Mouse (Mus musculus) heart, embryonic 12.5 days (tissue): Measurements from ENCODE around the gene Rgs8. TPM values are rescaled to one million over a fixed set of nuclear protein-coding genes. Genes with fewer than 3 reads are reported as not detected.
A peak's percentile ranks its signal among the peaks of the same experiment; 100 is the strongest.

Experiments
- ATAC-seq: fragments of 200-750 bp; cut with Nextera tagmentation; 2 replicates; pipeline ENCODE4 v1.8.0; 2017; ENCODE audit warnings: moderate TSS enrichment, moderate library complexity; ENCODE audit not compliant: insufficient number of reproducible peaks, low FRiP score
- H3K27ac ChIP-seq: fragments of 300-500 bp; sonication (generic); 2 replicates; pipeline ENCODE4 v1.5.1; 2016; ENCODE audit warnings: mild to moderate bottlenecking, moderate library complexity; ENCODE audit not compliant: poor library complexity, severe bottlenecking
- H3K27me3 ChIP-seq: fragments of 300-500 bp; sonication (generic); replicated peaks from 2 replicates; pipeline ENCODE4 v1.6.1; 2016; ENCODE audit warnings: mild to moderate bottlenecking, moderate library complexity
- H3K36me3 ChIP-seq: fragments of 300-500 bp; sonication (generic); 2 replicates; pipeline ENCODE4 v1.6.1; 2016; ENCODE audit warnings: mild to moderate bottlenecking, moderate library complexity
- H3K4me1 ChIP-seq: fragments of 300-500 bp; sonication (generic); replicated peaks from 2 replicates; pipeline ENCODE4 v1.6.1; 2016; ENCODE audit warnings: mild to moderate bottlenecking
- H3K4me2 ChIP-seq: fragments of 300-500 bp; sonication (generic); 2 replicates; pipeline ENCODE4 v1.6.1; 2016; ENCODE audit warnings: mild to moderate bottlenecking, moderate library complexity
- H3K4me3 ChIP-seq: fragments of 300-500 bp; sonication (generic); 2 replicates; pipeline ENCODE4 v1.5.1; 2016; ENCODE audit warnings: mild to moderate bottlenecking
- H3K9ac ChIP-seq: fragments of 300-500 bp; sonication (generic); 2 replicates; pipeline ENCODE4 v1.6.1; 2016; ENCODE audit warnings: mild to moderate bottlenecking, moderate library complexity
- H3K9me3 ChIP-seq: fragments of 300-500 bp; sonication (generic); replicated peaks from 2 replicates; pipeline ENCODE4 v1.6.1; 2016; ENCODE audit warnings: mild to moderate bottlenecking, moderate library complexity
- WGBS: fragments of 180-500 bp; shearing (Covaris S2); methylation state at CpG from one replicate; pipeline ENCODE4 v1.1.7; 2016; 5-methylcytosine and 5-hydroxymethylcytosine counted together
- polyA plus RNA-seq: library from polyadenylated mRNA; unstranded; fragments of >200 nt; fragmentation: Nextera tagmentation; extraction: Ambion mirVana; gene quantifications from 2 replicates; pipeline ENCODE4 v1.2.1, GENCODE M21; 2016

The Rgs8 gene
- polyA plus RNA-seq, 1 experiment from 2014 or later, result 1.1 TPM

DNA sequence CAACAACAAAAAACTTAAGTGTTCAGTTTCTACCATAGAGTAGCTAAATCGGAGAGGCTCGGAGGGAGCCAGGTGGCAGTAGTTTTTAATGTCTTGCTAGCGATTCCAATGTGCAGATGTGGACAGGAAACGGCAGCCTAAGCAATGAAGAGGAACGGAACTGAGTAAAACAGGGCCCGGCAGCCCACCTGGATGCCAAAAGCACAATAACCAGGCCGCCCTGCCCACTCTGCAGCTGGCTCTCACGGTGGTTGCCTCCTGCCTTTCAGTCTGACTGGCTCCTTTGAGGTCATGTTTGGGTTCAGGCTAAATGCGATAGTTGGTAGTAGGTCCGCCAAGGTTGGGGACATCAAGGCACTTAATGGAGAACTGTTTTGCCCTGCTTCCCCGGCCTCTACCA lies 43.3 kb downstream of the Rgs8 start:
- Histone ChIP-seq H3K4me3 (no peak overlapping the region), H3K9me3 (no peaks in the 10 kb centered on the region), H3K4me2 (no peak overlapping the region), H3K27ac (no peak overlapping the region), H3K36me3 (no peaks in the 10 kb centered on the region), H3K9ac (no peak overlapping the region), H3K4me1 (no peaks in the 10 kb centered on the region; the same call in 1 of the 2 replicates), H3K27me3 (peaks cover 6% of the 10 kb centered on the region; the same call in 1 of the 2 replicates)
- ATAC-seq, result no peak
- 89% methylated on average over 11 of the region's 11 CpGs for WGBS

- no peak overlapping the region for H3K27ac ChIP-seq
- H3K9ac ChIP-seq, result no peak overlapping the region
- no peaks in the 10 kb centered on the region for H3K36me3 ChIP-seq
- 86% methylated on average over 4 of the region's 4 CpGs for WGBS
- no peak overlapping the region for H3K4me2 ChIP-seq
- no peak overlapping the region for H3K4me3 ChIP-seq
- ATAC-seq, result no peak
- no peaks in the 10 kb centered on the region; the same call in 1 of the 2 replicates for H3K4me1 ChIP-seq
- peaks cover 6% of the 10 kb centered on the region; the same call in 1 of the 2 replicates for H3K27me3 ChIP-seq
- H3K9me3 ChIP-seq, result no peaks in the 10 kb centered on the region
Observed at GRCm38 (mm10) chr1:153696541-153696940, 43.7 kb downstream of the Rgs8 start.

GRCm38 (mm10) chr1:153697581-153698251 lies 44.9 kb downstream of the Rgs8 start:
- Histone ChIP-seq H3K9ac (no peak overlapping the region), H3K4me1 (peaks cover under 1% of the 10 kb centered on the region; the same call in 1 of the 2 replicates), H3K27me3 (peaks cover 6% of the 10 kb centered on the region; the same call in 1 of the 2 replicates), H3K4me3 (no peak overlapping the region), H3K36me3 (no peaks in the 10 kb centered on the region), H3K9me3 (no peaks in the 10 kb centered on the region), H3K4me2 (no peak overlapping the region), H3K27ac (no peak overlapping the region)
- no peak for ATAC-seq
- WGBS, result 74% methylated on average over 16 of the region's 16 CpGs

- Histone ChIP-seq H3K4me2 (no peak overlapping the region), H3K9ac (no peak overlapping the region), H3K36me3 (no peaks in the 10 kb centered on the region), H3K27ac (no peak overlapping the region), H3K4me3 (no peak overlapping the region), H3K9me3 (no peaks in the 10 kb centered on the region), H3K27me3 (peaks cover 6% of the 10 kb centered on the region; the same call in 1 of the 2 replicates), H3K4me1 (peaks cover 8% of the 10 kb centered on the region)
- WGBS, result 60% methylated on average over 7 of the region's 7 CpGs
- ATAC-seq, result no peak
Observed at GRCm38 (mm10) chr1:153698311-153699084, 45.7 kb downstream of the Rgs8 start.

DNA sequence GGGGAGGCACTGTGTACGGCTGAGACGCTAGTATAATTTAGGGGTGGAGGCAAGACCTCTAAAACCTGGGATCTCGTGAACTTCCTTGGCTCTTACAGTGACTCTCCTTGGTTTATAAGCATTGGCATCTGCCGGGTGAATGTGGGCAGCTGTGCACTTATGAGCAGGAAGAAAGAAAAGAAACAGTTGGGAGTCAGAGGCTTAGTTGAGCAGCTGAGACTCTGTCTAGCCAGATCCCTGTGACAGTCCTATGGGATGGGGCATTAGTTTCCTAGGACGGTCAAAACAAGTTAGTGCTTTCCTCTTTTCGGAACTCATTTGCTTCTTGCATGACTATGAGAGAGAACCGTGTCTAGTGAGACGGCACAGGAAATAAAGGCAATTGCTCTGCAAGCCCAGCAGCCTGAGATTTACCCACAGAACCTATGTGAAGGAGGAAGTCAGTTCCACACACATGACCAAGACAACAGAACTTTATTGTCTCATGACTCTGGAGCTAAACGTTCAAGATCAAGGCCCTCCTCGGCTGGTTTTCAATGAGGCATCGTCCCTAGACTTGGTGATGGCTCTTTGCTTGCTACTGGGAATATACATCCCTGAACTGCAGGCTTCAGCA lies 47.7 kb downstream of the Rgs8 start:
- Histone ChIP-seq H3K4me2 (no peak overlapping the region), H3K9ac (no peak overlapping the region), H3K4me3 (no peak overlapping the region), H3K36me3 (no peaks in the 10 kb centered on the region), H3K27me3 (peaks cover 10% of the 10 kb centered on the region; the same call in 1 of the 2 replicates), H3K27ac (no peak overlapping the region), H3K9me3 (no peaks in the 10 kb centered on the region), H3K4me1 (peaks cover 17% of the 10 kb centered on the region)
- ATAC-seq, result no peak
- 80% methylated on average over 11 of the region's 11 CpGs for WGBS

DNA sequence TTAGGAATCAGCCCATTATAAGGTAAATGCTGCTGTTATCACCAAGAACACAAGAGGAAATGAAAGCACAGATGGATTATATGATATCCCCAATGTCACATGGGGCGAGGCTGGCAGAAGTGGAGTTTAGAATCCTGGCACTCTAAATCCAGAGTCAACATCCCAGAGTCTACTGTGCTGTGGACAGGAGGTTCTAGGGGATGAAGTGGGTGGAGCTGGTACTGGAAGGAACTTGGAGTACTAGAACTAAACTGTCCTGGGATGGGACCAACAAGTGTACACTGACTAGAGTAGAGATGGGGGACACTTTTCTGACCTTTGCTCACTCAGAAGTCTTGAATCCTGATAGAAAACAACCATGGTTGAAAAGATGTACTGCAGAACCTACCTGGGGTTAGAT lies 48.6 kb downstream of the Rgs8 start:
- no peak overlapping the region for H3K4me2 ChIP-seq
- no peak overlapping the region for H3K27ac ChIP-seq
- peaks cover 10% of the 10 kb centered on the region; the same call in 1 of the 2 replicates for H3K27me3 ChIP-seq
- H3K4me3 ChIP-seq, result no peak overlapping the region
- H3K9me3 ChIP-seq, result no peaks in the 10 kb centered on the region
- peaks cover 17% of the 10 kb centered on the region for H3K4me1 ChIP-seq
- no peak for ATAC-seq
- no peak overlapping the region for H3K9ac ChIP-seq
- H3K36me3 ChIP-seq, result no peaks in the 10 kb centered on the region
- WGBS, result 81% methylated on average over 1 of the region's 1 CpGs

DNA sequence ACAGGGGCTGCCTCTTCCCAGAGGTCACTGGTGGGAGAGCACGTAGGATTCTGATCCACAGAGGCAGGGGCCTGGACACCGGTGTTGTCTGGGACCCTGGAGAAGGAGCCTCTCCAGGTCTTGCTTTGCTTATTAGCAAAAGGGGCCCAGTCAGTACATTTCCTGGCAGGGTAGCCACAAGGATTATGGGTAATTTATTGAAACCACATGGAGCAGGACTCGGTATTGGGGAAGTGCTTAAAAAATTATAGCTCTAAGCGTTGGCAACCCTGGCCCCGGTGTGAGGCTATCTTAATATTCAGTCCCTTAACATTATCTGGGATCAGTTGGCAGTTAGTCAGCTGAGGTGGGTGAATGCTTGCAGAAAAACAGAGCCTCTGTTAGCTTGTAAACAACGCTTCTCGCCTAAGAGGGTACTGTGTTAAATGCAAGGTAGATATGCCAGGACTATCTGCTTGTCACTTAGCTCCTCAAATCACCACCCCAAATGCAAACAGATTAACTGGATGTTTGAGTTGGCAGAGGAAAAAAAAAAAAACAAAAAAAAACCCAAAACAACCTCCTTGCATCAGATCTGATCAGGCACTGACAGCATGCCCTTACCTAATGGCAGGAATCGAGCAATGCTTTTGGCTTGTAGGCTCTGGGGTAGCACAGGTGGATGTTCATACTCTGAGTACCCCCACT lies 49.5 kb downstream of the Rgs8 start:
- Histone ChIP-seq H3K4me2 (no peak overlapping the region), H3K9me3 (no peaks in the 10 kb centered on the region), H3K4me1 (peaks cover 17% of the 10 kb centered on the region), H3K27me3 (0 out of 2 replicates have a peak, but pooled peaks cover 3% of the 10 kb centered on the region), H3K27ac (no peak overlapping the region), H3K4me3 (no peak overlapping the region), H3K9ac (no peak overlapping the region), H3K36me3 (no peaks in the 10 kb centered on the region)
- 70% methylated on average over 8 of the region's 8 CpGs for WGBS
- no peak for ATAC-seq

DNA sequence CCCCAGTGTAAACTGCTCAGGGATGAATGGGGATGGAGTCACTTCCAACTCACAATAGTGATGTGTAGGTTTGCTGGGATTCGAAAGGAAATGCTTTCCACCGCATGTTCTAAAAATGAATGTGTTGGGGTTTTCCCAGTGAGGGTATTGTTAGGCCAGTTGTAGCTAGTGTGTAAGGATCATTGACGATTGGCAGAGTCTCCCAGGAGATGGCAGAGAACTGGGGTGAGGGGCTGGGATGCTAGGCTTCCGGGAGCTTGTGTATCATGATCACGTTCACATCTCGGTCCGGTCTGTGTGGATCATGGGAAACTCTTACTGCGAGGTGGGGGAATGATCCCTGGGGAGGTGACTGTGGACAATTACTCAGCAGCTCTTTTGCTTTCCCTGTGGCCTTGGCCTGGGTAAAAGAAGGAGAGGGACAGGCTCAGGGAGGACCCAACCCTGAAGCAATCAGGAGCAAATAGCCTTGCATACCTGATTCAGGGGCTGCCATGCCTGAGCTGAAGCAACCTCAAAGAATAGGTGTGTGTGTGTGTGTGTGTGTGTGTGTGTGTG lies 50.1 kb downstream of the Rgs8 start:
- no peak overlapping the region for H3K4me2 ChIP-seq
- no peak overlapping the region for H3K9ac ChIP-seq
- WGBS, result 71% methylated on average over 8 of the region's 8 CpGs
- ATAC-seq, result no peak
- peaks cover 17% of the 10 kb centered on the region for H3K4me1 ChIP-seq
- 0 out of 2 replicates have a peak, but pooled peaks cover 3% of the 10 kb centered on the region for H3K27me3 ChIP-seq
- H3K9me3 ChIP-seq, result no peaks in the 10 kb centered on the region
- no peak overlapping the region for H3K27ac ChIP-seq
- no peaks in the 10 kb centered on the region for H3K36me3 ChIP-seq
- H3K4me3 ChIP-seq, result no peak overlapping the region

- Histone ChIP-seq H3K36me3 (no peaks in the 10 kb centered on the region), H3K4me1 (peaks cover 17% of the 10 kb centered on the region), H3K27me3 (0 out of 2 replicates have a peak, but pooled peaks cover 3% of the 10 kb centered on the region), H3K27ac (no peak overlapping the region), H3K9ac (no peak overlapping the region), H3K4me3 (no peak overlapping the region), H3K9me3 (no peaks in the 10 kb centered on the region), H3K4me2 (peak overlapping the region; percentile 45)
- WGBS, result 13% methylated on average over 12 of the region's 12 CpGs
- no peak for ATAC-seq
Observed at GRCm38 (mm10) chr1:153703445-153703991, 50.7 kb downstream of the Rgs8 start.

DNA sequence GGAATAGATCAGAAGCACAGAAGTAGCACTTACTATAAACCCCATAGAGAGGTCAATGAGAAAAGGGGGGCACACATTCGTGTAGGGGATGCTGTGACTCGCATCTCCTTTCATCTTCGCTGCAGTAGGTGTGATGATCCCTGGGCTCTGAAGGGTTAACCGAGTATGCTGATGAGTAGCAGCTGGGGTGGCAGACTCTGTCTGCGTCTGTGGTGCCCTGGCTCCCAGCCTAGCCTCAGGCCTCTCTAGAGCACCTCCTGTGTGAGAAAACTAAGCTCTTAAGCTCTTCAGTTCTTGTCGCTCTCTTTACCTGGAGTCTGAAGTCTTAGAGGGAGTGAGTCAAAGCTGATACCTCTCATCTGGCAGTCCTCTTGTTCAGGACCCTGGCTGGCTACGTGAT lies 51.3 kb downstream of the Rgs8 start:
- no peak for ATAC-seq

More for the DNA sequence above, 51.3 kb downstream of the Rgs8 start:
- no peak overlapping the region for H3K9ac ChIP-seq
- H3K27me3 ChIP-seq, result 0 out of 2 replicates have a peak, but pooled peaks cover 3% of the 10 kb centered on the region
- WGBS, result 13% methylated on average over 7 of the region's 7 CpGs
- no peaks in the 10 kb centered on the region for H3K9me3 ChIP-seq
- H3K4me1 ChIP-seq, result peaks cover 17% of the 10 kb centered on the region
- peak overlapping the region; percentile 45; the same call in 1 of the 2 replicates for H3K4me2 ChIP-seq
- H3K27ac ChIP-seq, result no peak overlapping the region
- no peaks in the 10 kb centered on the region for H3K36me3 ChIP-seq
- H3K4me3 ChIP-seq, result no peak overlapping the region
